ENCODE assay signal across 13 mouse cellular contexts in genomic region chr12:88551856-88552255, GRCm38 (mm10).
DNase-seq lines count a peak whose midpoint lies in the region.
"Had no signal": no experiment of that assay in that cellular context is flagged by ENCODE, and none has a peak within 500 bp of the region (broad histone marks: within the 10 kb centered on the region; RNA-seq: fewer than 3 reads in every experiment).

No protein-coding gene starts in this region.

- peak; percentile 30 for DNase-seq in layer of hippocampus, adult 11-12 months (ENCODE audit: low spot score)
- DNase-seq in layer of hippocampus, postnatal 25 days (ENCODE audit: extremely low spot score in 1 of 2, low spot score in 1 of 2): no peak
- peak; percentile 18 to 25 for DNase-seq in right cerebral cortex, adult 2 months (ENCODE audit: low spot score in 2 of 2)
- no peak for DNase-seq in right cerebral cortex, postnatal 36 days (ENCODE audit: low spot score in 2 of 2)
- DNase-seq in layer of hippocampus, adult 9-11 months: peak; percentile 63
- DNase-seq in cerebellum, postnatal 25 days: no peak
- DNase-seq: adrenal gland, adult 8-10 months; adrenal gland, postnatal 25 days; cerebellum, adult 18-20 months; cerebellum, adult 9-10 months; cerebellum, postnatal 14 days; gastrocnemius, postnatal 10 days; heart, adult 11 months had no signal

Comparison
In these comparisons a context has a peak if more than half of its experiments do, and no peak if none do; other contexts are left out.
1. DNase-seq: peak in layer of hippocampus, adult 11-12 months (single experiment), right cerebral cortex, adult 2 months (2 of 2) and layer of hippocampus, adult 9-11 months (single experiment); none in layer of hippocampus, postnatal 25 days (0 of 2), right cerebral cortex, postnatal 36 days (0 of 2) and cerebellum, postnatal 25 days (0 of 2).